Mouse (Mus musculus) cerebellum, postnatal 36 days (tissue): ENCODE data around the gene Pawr.

Source experiments
- DNase-seq, 2 experiments: peaks; one replicate each; pipeline ENCODE4 v3.0.0; 2021 to 2022; ENCODE audit warnings: mixed read lengths in 2 of 2

The Pawr gene

DNA sequence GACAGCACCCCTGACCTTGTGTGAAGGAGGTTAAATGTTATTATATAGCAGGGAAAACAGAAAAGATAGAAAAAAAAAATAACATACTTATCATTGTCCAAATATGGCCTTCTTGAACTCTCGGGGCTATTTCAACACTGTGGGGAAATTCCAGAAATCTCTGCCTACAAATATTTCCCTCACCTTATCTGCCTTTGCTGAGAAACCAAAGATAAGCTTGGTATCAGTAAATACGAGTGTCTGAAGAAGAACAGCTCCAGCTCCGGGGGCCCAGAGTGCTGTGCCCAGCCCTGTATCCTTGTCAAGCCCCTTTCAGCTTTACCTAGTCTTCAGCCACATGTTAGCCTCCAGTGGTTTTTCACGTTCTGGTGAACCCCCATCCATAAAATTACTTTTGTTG is 113.2 kb downstream of the Pawr start:
- DNase-seq = no peak

DNA sequence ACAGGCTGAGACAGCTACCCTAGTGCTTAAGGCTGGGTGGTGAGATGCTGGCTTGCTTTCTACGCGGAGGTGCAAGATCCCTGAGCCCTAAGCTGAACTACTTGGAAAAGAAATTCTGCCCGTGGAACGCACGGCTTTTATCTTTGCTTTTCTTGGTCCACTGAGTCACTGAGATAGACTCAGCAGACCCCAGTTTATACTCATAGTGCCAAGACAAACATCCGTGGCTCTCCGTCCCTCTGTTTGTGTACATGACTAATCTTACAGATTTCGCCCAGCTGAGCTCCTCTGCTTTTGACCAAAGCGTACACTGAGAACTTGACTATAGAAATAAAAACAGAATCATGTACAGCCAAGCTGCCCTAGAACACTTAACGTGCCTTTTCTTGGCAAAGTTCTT is 113.7 kb downstream of the Pawr start:
- DNase-seq = no peak

DNA sequence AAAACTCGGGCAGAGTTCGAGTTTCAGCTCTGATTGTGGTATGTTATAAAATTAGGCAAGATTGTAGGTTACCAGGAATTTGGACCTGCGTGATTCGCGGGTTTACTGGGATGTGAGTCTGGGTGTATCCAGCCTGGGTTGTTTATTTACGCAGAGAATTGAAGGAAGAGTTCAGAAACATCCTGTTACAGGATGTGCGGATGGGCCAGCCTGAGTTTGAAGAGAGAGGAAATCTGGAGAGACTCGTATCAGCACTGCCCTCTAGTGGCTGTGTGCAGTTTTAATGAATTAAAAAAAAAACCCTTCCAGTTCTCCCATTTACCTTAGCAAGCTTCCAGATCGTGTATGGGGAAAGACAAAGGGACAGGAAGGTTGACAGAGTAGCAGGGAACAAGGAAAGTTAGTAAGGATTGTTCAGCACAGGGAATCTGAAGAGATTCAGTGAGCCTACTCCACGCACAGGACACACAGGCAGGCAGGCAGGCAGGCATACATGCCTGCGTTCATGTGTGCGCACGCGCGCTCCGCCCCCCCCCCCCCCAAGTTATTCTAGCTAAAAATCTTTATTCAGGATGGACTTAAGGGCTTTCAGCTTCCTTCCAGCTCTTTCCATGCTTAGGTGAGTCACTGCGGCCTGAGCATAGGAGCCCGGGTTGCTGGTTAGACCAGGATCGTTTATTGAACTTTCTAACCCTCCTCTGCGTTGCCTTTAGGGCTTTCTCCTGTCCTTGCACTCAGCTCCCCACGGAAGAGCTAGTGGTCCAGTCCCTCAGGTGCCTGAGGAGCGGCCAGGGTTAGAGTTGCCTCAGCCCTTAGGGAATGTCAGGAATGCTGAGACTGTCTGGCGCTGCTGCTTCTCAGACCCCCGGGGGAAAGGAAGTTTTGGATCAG is 114.4 kb downstream of the Pawr start:
- peak; percentile 28 to 64 for DNase-seq

DNA sequence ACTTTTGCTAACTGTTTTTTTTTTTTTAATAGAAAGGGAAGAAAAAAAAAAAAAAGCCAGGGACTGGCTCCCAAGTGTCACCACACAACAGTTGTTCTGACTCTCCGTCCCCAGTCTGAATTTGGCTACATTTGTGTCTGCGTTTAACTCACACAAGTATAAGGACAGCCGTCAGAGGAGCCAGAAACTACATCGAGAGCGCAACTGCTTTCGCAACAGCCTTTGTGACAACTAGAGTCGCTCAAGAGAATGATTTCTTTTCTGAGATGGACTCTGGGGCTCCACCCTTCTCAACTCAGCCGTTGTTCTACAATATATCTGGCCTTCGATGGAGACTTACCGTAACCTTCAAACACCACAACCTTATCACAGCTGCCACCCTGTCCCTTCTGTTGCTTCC is 115.3 kb downstream of the Pawr start:
- DNase-seq = no peak

DNA sequence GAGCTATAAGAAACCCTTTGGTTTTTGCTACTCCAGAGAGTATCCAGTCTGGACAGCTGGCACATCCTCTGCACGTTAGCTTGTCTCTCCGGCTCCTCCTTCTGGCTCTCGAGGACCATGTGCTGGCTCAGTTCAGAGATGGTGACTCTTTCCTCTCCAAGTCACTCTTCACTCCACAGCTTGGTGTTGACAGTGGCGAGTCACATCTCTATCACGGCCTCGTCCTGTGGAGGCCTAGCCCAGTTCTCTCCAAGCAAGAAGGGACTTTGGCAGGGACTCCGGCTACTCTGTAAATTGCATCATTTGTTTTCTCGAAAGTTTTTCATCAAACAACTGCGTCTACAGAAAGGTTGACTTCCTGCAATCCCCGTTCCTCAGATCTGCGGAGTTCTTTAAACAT is 116.5 kb downstream of the Pawr start:
- DNase-seq = no peak

DNA sequence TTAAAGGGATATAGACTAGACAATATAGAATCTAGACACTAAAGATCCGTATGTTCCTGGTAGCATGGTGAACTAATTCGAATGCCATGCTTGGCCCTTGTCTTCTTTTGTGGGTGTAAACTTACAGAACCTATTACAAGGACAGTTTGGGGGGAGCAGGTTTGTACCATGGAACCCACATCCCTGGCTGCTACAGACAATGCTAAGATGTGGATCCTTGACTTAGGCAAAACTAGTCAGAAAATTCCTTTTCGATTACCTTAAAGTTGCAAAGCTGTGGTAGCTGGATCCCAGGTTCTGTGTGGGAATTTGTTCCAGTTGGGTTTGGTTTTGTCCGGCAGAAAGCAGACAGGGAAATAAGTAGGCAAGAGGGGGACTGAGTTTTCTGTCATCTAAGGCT is 118.5 kb downstream of the Pawr start:
- DNase-seq = no peak

DNA sequence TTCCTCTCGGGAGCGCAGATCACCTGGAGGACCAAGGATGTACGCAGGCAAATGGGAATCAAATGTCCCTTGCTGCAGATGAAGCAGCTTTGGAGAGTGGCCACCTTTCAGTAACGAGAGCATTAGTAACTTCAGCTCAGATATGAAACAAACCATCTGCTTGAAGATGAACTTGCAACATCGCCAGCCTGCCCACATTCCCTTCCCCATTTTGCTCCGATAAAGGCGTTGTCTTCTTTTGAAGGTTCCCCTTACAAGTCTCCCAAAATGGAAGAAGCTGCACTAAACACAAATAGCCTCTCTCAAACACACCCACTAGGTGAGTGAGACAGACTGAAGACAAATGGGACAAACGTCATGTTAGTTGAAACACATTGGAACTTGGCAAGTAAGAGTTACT is 119.6 kb downstream of the Pawr start:
- DNase-seq = no peak

DNA sequence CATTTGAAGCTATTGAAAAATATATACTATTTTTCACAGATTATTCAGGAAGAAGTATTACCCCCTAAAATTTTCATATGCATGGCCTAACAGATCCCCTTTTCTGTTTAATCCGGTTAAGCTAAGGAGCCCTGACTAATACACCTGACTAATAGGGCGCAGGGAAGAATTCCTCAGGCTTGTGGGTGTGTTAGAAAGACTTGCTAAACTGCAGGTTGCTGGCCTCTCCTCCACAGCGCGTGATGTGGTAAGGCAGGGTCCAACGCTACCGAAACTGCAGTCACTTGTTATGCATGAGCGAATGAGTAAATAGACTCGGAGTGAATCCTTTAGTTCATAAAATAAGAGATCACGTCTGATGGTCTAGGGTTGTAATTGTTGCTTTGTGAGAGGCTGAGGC is 120.5 kb downstream of the Pawr start:
- DNase-seq = no peak

DNA sequence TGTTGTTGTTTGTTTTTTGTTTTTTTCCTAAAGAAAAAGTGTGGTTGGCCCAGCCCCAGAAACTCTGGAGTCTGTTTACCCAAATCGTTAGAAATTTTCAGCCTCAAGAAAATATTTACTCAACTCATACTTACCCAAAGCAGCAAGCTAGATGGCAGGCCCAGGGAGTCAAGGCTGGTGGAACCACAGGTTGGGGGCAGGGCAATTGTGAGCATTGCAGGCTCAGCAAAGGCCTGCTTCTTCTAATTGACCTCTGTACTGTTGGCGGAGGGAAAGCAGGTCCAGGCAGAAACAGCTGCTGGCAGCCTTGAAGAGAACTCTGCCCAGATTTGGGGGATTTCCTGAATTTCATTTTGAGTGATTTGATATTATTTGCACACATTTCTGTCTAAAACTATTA is 121.6 kb downstream of the Pawr start:
- DNase-seq = no peak

DNA sequence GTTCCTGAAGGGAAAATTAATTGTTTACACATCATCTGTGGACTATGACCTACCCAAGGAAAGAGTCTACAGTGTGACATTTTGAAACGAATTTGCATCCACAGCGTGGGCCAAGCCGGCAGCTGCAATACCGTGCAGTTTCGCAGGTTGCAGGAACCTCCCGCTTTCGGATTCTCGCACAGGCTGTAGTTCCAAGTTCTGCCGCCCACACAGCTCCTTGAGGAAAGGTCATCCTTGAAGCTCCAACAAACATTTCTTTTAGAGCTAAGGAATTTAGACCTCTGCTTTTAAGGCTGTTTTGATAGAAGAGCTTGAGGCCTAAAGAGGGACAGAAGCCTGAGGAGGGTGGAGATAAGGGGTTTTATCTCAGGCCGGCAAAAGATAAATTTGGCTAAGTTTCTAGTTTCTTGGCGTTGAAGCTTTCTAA is 122.8 kb downstream of the Pawr start:
- no peak for DNase-seq

DNA sequence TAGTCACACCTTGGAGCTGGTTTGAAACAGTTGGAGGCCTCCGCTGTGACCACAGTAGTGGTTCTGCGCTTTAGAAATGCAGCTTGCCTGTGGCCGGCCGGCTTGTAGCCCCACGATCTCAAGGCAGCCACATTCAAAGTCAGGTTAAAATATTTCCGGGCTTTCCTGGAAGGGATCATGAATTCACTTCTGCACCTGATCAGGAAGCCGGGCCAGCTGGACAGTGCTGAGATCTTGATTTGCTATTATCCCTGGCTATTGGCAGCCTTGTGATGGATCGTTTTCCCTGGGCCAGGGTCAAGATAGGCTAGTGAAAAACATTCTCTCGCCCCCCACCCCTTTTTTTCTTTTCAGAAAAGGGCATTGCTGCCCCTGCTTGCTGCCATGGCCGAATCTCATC is 123.3 kb downstream of the Pawr start:
- no peak for DNase-seq

DNA sequence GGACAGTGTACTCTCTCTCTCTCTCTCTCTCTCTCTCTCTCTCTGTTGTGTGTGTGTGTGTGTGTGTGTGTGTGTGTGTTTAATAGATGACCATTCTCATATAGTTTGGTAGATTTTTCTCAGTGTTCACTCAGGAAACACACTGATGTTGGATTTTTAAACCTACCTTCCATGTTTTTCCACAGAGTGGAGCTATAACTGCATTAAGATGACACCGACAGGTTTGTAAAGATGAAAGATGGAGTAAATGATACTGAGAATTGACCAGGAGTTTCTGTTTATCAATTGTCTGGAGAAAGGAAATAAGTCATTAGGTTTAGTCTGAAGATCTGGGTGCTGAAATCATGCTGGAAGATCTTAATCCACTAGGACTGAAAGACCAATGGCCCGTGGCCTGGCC is 124.0 kb downstream of the Pawr start:
- no peak for DNase-seq

DNA sequence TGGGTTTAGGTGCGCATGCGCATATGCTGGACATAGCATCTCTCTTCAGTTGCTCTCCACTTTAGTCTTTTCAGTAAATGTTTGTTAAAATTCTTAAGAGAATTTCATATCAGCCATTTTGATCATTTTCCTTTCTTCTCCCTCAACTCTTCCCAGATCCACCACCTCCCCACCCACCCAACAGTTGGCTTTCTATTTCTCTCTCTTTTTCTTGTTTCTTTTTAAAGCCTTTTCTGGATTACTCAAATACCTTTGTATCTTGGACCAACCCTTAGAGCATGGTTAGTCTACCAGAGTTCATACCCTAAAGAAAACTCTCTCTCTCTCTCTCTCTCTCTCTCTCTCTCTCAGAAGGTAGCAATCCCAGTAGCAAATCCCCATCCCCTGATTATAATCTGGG is 125.1 kb downstream of the Pawr start:
- DNase-seq = no peak

DNA sequence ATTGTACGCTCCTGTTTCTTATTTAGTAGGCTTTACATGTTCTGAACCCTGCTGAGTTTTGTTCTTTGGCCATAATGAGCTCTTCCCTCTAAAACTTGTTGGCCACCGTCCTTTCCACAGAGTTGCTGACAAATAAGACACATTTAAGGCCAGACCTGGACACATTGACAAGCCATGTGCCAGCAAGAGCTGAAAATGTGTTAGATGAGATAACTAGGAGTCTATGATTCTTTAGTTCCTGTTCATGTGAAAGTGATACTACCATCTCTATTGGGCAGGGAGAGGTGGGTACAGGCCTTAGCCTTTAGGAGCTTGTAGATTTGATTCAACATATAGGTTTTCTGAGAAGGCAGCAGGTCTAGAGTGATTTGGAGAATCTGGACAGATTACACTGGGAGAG is 129.9 kb downstream of the Pawr start:
- DNase-seq = no peak
